Mouse (Mus musculus): ENCODE measurements around the gene B4gat1. TPM values are rescaled to one million over a fixed set of nuclear protein-coding genes. Genes with fewer than 3 reads are reported as not detected.

The B4gat1 gene
- polyA plus RNA-seq, 1 experiment = 30.4 TPM

DNA sequence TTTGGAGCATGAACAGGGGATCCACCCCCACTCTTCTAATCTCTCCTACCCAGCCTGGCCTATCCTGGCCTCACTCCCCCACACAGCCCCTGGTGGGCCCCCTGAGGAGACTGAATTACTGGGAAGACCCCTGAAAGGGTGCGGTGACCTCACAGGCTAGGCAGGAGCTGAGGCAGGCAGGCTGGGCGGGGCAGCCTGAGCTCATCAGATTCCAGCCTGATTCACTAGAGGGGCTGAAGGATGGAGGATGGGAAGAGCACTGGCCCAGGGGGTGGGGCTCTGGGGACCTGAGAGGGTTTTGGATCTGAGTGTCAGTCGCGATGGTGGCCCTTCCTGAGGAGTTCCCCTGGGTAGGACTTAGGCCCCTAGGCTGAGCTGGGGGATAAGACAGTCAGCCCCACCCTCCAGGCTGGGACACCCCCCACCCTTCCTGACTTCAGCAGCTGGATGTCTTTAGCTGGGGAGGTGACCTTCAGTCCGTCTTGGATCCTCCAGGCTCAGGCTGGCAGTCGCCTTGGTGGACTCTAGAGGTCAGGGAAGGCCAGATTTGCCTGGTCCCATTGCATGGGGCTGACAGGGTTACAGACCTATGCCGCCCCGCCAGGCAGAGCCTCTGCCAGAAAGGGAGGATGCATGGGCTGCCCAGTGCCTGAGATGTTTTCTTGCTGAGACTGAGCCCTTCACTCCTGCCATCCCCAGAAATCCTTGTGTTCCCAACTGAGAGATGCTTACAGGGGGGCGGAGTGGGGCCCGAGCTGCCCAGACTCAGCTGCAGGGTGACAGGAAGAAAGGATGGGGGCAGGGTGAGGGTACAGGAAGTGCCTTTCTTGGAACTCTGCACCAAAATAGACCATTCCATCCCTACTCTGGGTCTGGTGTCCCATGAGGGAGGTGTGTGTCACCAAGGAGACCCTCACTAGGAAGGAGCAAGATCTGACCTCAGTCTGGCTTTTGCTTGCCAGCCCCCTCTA is 20.5 kb downstream of the B4gat1 start:
- no peak for DNase-seq (ENCODE audit: low spot score)

DNA sequence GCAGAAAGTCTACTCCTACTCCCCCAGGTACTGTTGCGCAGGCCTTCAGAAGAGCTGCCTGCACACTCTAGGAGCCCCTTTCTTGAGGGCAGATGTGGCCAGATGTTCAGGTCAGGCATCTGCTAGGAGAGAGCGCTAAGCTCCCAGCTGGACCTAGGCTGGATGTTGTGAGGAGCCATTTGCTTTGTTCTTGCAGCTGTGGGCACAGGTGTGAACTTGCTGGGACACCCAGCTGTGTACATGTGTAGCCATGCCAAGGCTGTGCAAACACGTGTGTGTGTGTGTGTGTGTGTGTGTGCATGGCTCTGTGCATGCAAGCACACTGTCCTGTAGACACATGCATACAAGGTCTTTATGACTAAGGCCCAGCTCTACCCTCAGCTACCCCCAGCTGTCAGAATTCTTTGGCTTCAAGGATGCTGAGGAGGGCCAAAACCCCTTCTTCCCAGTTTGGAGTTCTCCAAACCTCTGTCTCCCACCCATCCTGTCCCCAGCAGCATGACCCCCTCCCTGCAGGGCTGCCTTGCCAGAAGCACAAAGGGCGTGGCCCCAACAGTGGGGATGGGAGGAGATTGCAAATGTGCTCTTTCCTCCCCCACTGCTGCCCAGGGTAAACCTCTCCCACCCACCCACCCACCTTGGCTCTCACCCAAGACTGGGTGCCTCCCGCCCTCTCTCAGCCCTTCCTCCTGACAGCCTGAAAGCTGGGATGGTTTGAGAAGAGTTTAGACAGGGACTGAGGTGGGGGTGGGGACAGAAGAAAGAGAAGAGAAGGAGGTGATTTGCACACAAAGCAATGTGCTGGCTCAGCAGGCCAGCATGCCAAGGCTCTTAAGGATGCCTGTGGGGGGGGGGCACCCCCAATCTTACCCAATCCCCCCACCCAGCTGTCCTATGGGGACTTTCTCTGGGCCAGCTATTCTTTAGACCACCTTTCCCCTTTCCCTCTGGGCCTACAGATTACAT is 22.0 kb downstream of the B4gat1 start:
- no peak for DNase-seq (ENCODE audit: low spot score)

- no peak for DNase-seq (ENCODE audit: low spot score)
Observed at GRCm38 (mm10) chr19:5062041-5062440, 23.4 kb downstream of the B4gat1 start.

- DNase-seq (ENCODE audit: low spot score) = no peak
Observed at GRCm38 (mm10) chr19:5062446-5062845, 23.8 kb downstream of the B4gat1 start.

GRCm38 (mm10) chr19:5065104-5065503 is 26.5 kb downstream of the B4gat1 start:
- no peak for DNase-seq (ENCODE audit: low spot score)

DNA sequence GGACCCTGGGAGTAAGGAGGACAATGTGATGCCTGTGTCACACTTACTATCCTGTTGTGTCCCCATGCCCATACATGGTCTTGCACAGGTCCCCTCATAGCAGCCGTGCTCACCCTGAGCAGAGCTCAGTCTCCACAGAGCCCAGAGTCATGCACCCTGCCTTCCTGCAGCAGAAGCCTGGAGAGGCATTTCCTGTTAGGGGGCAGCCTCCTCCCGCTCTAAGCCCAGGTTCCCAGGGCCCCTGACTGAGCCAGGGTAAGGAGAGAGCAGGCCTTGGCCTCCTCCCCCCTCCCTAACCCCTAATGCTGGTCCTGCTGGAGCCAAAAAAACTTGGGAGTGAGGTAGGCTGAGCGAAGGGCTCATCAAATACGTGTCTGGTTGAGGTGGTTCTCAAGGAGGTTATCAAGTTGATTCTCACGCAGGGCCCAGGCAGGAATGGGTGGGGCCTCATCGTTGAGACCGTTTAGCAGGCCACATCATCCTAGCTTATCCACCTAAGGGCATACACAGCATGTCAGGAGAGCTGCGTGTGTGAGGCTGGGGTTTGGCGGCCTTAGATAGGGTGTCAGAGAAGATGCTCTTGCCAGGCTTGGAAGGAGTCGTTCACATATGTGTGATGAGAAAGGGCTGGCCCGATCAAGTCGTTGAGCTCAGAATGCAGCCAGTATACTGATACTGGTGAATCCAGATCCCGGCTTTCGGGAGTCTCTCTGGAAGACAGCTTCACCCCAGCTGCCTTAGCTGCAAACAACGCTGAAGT is 28.6 kb downstream of the B4gat1 start:
- no peak for DNase-seq (ENCODE audit: low spot score)

DNA sequence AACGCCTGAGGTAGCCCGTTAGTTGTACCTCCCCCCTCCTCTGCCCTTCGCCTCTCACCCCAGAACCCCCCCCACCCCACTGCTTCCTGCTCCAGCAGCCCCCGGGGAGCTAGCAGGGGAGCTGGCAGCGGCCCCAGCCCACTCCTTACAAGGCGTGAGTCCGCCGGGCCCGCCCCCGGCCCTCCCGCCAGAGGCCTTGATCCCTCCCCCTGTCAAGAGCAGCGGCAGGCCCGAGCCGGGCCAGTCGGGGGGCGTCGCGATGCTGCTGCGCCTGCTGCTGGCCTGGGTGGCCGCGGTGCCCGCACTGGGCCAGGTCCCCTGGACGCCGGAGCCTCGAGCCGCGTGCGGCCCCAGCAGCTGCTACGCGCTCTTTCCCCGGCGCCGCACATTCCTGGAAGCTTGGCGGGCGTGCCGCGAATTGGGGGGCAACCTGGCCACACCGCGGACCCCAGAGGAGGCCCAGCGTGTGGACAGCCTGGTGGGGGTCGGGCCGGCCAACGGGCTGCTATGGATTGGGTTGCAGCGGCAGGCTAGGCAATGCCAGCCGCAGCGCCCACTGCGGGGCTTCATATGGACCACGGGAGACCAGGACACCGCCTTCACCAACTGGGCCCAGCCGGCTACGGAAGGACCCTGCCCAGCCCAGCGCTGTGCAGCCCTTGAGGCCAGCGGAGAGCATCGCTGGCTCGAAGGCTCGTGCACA is 29.4 kb downstream of the B4gat1 start, which contains the start of gene Cd248:
Cd248 (plus strand) TSS at position 212 of the 703 bp plus-strand sequence.
- DNase-seq (ENCODE audit: low spot score) = no peak

GRCm38 (mm10) chr19:5068570-5069234 is 30.1 kb downstream of the B4gat1 start:
- DNase-seq (ENCODE audit: low spot score) = no peak

DNA sequence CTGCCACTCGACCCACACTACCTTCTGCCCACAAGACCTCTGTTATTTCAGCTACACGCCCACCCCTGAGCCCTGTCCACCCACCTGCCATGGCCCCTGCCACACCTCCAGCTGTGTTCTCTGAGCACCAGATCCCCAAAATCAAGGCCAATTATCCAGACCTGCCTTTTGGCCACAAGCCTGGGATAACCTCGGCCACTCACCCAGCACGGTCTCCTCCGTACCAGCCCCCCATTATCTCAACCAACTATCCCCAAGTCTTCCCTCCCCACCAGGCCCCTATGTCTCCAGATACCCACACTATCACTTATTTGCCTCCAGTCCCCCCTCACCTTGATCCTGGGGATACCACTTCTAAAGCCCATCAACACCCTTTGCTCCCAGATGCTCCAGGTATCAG is 30.9 kb downstream of the B4gat1 start:
- no peak for DNase-seq (ENCODE audit: low spot score)

DNA sequence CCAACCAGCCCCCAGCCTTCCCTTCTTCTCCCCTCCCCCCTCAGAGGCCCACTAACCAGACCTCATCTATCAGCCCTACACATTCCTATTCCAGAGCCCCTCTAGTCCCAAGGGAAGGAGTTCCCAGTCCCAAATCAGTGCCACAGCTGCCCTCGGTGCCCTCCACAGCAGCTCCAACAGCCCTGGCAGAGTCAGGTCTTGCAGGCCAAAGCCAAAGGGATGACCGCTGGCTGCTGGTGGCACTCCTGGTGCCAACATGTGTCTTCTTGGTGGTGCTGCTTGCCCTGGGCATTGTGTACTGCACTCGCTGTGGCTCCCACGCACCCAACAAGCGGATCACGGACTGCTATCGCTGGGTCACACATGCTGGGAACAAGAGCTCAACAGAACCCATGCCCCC is 31.4 kb downstream of the B4gat1 start:
- no peak for DNase-seq (ENCODE audit: low spot score)

- DNase-seq (ENCODE audit: low spot score) = no peak
Observed at GRCm38 (mm10) chr19:5071077-5071476, 32.5 kb downstream of the B4gat1 start.

DNA sequence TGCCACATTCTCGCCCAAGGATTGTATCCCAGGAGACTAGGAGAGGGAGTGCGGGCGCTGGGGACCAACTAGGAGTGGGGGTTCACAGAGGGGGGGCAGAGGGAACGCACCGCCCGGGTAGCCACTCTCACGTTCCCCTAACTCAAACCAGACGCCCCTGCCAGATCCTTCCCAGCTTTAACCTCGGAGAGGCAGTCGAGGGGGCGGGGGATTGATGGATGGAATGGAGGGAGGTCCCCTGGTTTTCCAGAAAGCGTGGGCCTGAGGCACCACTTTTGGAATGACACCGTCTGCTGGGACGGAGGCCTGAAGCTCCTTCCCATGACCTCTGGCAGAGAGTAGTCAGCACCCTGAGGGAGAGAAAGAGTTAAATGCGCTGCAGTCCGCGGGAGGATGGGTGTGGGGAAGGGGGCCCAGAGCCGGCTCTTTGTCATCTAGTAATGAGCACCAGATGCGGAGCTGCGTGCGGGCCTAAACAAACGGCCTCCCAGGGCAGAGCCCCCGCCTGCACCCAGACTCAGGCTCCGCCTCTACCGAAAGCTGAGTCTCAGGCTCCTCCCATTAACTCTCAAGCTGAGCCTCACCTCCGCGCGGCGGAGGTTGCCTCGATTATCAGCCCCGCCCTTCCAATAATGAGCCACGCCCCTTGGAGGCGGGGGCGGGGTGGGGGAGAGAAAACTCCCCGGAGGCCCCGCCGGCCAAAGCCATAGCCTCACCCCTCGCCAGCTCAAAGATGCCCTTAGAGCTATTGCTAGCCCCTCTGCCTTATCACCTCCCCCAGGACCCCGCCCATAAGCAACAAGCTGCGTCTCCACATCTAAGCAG is 33.1 kb downstream of the B4gat1 start:
- DNase-seq (ENCODE audit: low spot score) = no peak

DNA sequence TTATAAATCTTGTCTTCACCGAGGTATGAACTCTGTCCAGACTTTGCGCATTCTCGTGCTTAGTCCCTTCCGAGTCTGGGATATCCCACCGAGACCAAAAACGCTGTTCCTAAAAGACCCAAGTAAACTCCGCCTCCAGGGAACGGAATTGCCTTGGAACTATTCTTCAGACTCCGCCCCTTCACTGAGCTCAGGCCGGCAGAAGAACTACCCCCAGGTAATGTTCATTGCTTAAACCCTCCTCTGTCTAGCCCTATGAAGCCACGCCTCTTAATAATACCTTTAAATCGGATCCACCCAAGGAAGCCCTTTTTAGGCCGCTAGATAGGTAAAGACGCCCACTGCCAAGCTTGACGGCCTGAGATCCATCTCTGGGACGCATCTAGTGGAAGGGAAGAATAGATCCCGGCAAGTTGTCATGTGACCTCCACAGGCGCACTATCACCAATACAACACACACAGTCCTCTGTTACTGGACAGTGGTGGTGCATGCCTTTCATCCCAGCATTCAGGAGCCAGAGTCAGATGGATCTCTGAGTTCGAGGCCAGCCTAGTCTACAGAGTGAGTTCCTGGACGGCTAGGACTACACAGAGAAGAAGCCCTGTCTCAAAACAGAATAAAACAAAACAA is 33.9 kb downstream of the B4gat1 start:
- DNase-seq (ENCODE audit: low spot score) = no peak

- DNase-seq (ENCODE audit: low spot score) = no peak
Observed at GRCm38 (mm10) chr19:5073028-5073427, 34.4 kb downstream of the B4gat1 start.

DNA sequence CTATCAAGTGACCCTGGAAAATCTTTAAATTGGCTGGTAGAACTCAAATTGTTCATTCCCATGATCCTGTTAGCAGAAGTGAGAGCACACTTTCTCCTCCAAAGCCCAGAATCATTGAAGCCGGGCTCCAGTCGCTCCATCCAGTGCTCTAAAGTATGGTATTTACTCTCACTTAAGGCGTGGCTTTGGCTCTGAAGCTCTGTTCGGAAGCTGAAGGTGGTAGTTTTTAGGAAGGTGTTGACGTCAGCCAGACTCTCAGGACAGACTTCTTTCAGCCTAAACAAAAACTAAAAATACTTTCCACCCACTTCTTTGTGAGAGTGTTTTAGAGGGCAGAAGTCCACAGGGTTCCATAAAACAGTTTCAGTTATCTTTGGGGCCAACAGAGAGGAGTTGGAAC is 34.9 kb downstream of the B4gat1 start:
- DNase-seq (ENCODE audit: low spot score) = no peak

GRCm38 (mm10) chr19:5079279-5079678 is 40.7 kb downstream of the B4gat1 start:
- no peak for DNase-seq (ENCODE audit: low spot score)

- DNase-seq (ENCODE audit: low spot score) = no peak
Observed at GRCm38 (mm10) chr19:5082005-5082404, 43.4 kb downstream of the B4gat1 start.

DNA sequence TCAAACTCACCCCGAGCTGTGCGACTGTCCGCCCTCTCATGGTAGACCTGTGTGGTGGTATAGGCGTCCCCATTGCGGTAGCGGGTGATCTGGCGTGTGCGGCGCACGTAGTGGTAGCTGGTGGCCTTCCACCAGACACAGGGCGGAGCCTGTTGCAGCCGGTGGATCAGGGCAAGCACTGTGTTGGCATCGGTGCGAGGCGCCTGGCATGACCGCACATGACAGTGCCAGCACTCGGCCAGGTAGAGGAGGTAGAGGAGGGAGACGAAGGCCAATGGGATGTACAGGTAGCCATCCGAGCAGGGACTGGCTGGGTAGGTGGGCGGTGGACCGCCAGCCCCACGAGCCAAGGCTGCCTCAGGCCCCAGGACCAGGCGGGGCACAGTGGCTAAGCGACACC is 44.0 kb downstream of the B4gat1 start:
- no peak for DNase-seq (ENCODE audit: low spot score)

Data from urinary bladder, adult 2 months (tissue).